Mouse (Mus musculus) intestine, embryonic 15.5 days (tissue): ENCODE data around the gene 2410004B18Rik. TPM values are rescaled to one million over a fixed set of nuclear protein-coding genes. Genes with fewer than 3 reads are reported as not detected.

Experiments
- polyA plus RNA-seq: library from polyadenylated mRNA; unstranded; fragments of >200 nt; fragmentation: Nextera tagmentation; extraction: Ambion mirVana; gene quantifications from 2 replicates; pipeline ENCODE4 v1.2.1, GENCODE M21; 2015

Gene 2410004B18Rik
- polyA plus RNA-seq, 1 experiment from 2014 or later, result 55.7 TPM

Other genes starting within 250 kb of the 2410004B18Rik start
- gene Ddah1, start 179.3 kb upstream of the 2410004B18Rik start, polyA plus RNA-seq, result 45.3 and 53.5 TPM in 2 replicates
- 48.6 and 51.1 TPM in 2 replicates for gene Bcl10, start 15.2 kb upstream of the 2410004B18Rik start, polyA plus RNA-seq
- gene Syde2, start 49.9 kb downstream of the 2410004B18Rik start, polyA plus RNA-seq, result 1.9 and 2.4 TPM in 2 replicates
- 0.38 TPM in 1 of 2 replicates, not detected in the other for gene Wdr63, start 170.1 kb downstream of the 2410004B18Rik start, polyA plus RNA-seq
- gene Mcoln3, start 179.4 kb downstream of the 2410004B18Rik start, polyA plus RNA-seq, result 30.5 and 38.5 TPM in 2 replicates
- 7.9 and 8.3 TPM in 2 replicates for gene Mcoln2, start 211.8 kb downstream of the 2410004B18Rik start, polyA plus RNA-seq